Mouse (Mus musculus) E14TG2a.4 (cell line): ENCODE measurements around the gene Ndufa13.

Experiments
- CTCF ChIP-seq: conservative IDR thresholded peaks from 2 replicates; pipeline ENCODE4 v1.5.1; 2014; ENCODE audit warnings: low read length
- NANOG ChIP-seq: IDR thresholded peaks from 2 replicates; pipeline ENCODE4 v1.6.1; 2014; ENCODE audit warnings: borderline replicate concordance, low read length, mixed read lengths

DNA sequence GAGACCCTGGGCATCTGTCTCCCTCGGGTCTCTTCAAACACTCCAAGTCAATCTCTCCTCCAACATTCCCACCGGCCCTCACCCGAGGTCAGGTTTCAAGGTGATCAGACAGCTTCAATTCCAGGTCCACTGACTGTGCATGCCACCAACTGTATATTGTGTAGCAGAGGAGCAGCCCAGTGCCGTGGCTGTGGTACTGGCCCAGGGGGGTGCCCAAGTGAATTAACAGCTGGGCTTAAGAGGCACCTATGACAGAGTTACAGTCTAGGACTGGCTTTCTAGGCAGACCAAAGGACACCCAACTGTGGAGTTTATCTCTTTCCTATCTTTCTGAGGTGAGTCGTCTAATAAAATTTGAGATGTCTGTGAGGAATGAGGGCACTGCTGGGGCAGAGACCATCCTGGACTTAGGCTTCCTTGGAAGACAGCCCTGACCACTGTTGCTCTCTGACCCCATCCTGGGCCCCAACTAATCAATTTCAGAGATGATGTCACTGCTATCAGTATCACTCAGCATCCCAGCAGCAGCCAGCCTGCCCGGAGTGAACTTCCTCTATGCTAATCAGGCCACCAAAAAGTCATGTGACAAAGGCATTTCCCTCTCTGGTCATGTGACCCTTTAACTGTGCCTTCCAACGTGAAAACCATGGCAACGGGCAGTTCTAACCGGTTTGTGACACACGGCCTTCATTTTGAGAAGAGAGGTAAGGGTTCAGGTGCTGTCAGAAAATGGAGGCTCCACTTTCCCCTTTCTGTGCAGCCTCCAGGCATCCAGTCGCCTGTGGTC lies 17.7 kb upstream of the Ndufa13 start:
- no peak for TF ChIP-seq CTCF
- no peak for TF ChIP-seq NANOG
